Mouse (Mus musculus): ENCODE results near the gene Vps33a. TPM values are rescaled to one million over a fixed set of nuclear protein-coding genes. Genes with fewer than 3 reads are reported as not detected.

Vps33a gene
- total RNA-seq (2015) (22.7 and 23.3 TPM in 2 replicates), total RNA-seq (2017) (29.5 and 35.5 TPM in 2 replicates)

GRCm38 (mm10) chr5:123572357-123573186, at the start of gene Vps33a:
Gene Vps33a, minus strand, starts transcription at chr5:123573038.
- peak; percentile 99 for ATAC-seq (ENCODE audit: poor library complexity, severe bottlenecking)

GRCm38 (mm10) chr5:123622421-123622820, 49.6 kb upstream of the Vps33a start:
- no peak for ATAC-seq (ENCODE audit: poor library complexity, severe bottlenecking)

- no peak for ATAC-seq (ENCODE audit: poor library complexity, severe bottlenecking)
Measured at GRCm38 (mm10) chr5:123618558-123618957, 45.7 kb upstream of the Vps33a start.

- ATAC-seq (ENCODE audit: poor library complexity, severe bottlenecking): no peak
Measured at GRCm38 (mm10) chr5:123614246-123614645, 41.4 kb upstream of the Vps33a start.

- ATAC-seq (ENCODE audit: poor library complexity, severe bottlenecking): peak; percentile 71
Measured at GRCm38 (mm10) chr5:123609843-123610242, 37.0 kb upstream of the Vps33a start.

GRCm38 (mm10) chr5:123609416-123609815, 36.6 kb upstream of the Vps33a start:
- no peak for ATAC-seq (ENCODE audit: poor library complexity, severe bottlenecking)

- ATAC-seq (ENCODE audit: poor library complexity, severe bottlenecking): no peak
Measured at GRCm38 (mm10) chr5:123607211-123607669, 34.4 kb upstream of the Vps33a start.

GRCm38 (mm10) chr5:123603496-123603895, 30.7 kb upstream of the Vps33a start:
- ATAC-seq (ENCODE audit: poor library complexity, severe bottlenecking): no peak

- ATAC-seq (ENCODE audit: poor library complexity, severe bottlenecking): no peak
Measured at GRCm38 (mm10) chr5:123602174-123602573, 29.3 kb upstream of the Vps33a start.

- ATAC-seq (ENCODE audit: poor library complexity, severe bottlenecking): no peak
Measured at GRCm38 (mm10) chr5:123599319-123599718, 26.5 kb upstream of the Vps33a start.

GRCm38 (mm10) chr5:123593622-123594280, 20.9 kb upstream of the Vps33a start:
- no peak for ATAC-seq (ENCODE audit: poor library complexity, severe bottlenecking)

- peak; percentile 68 for ATAC-seq (ENCODE audit: poor library complexity, severe bottlenecking)
Measured at GRCm38 (mm10) chr5:123580043-123580442, 7.2 kb upstream of the Vps33a start.

- ATAC-seq (ENCODE audit: poor library complexity, severe bottlenecking): no peak
Measured at GRCm38 (mm10) chr5:123576696-123577095, 3.9 kb upstream of the Vps33a start.

- no peak for ATAC-seq (ENCODE audit: poor library complexity, severe bottlenecking)
Measured at GRCm38 (mm10) chr5:123573362-123573761, 524 bp upstream of the Vps33a start.

- no peak for ATAC-seq (ENCODE audit: poor library complexity, severe bottlenecking)
Measured at GRCm38 (mm10) chr5:123561128-123561527, 11.7 kb downstream of the Vps33a start.

GRCm38 (mm10) chr5:123559588-123559987, 13.2 kb downstream of the Vps33a start:
- ATAC-seq (ENCODE audit: poor library complexity, severe bottlenecking): no peak

- ATAC-seq (ENCODE audit: poor library complexity, severe bottlenecking): no peak
Measured at GRCm38 (mm10) chr5:123556451-123556850, 16.4 kb downstream of the Vps33a start.

- no peak for ATAC-seq (ENCODE audit: poor library complexity, severe bottlenecking)
Measured at GRCm38 (mm10) chr5:123555693-123556092, 17.1 kb downstream of the Vps33a start.

GRCm38 (mm10) chr5:123533801-123534200, 39.0 kb downstream of the Vps33a start:
- no peak for ATAC-seq (ENCODE audit: poor library complexity, severe bottlenecking)

GRCm38 (mm10) chr5:123530056-123530455, 42.8 kb downstream of the Vps33a start:
- ATAC-seq (ENCODE audit: poor library complexity, severe bottlenecking): no peak

GRCm38 (mm10) chr5:123528641-123529040, 44.2 kb downstream of the Vps33a start:
- no peak for ATAC-seq (ENCODE audit: poor library complexity, severe bottlenecking)

GRCm38 (mm10) chr5:123525916-123526495, 46.8 kb downstream of the Vps33a start:
- ATAC-seq (ENCODE audit: poor library complexity, severe bottlenecking): no peak

All from megakaryocyte, adult 5-6 weeks (primary cell).